ENCODE assay signal across 11 mouse cellular contexts in the genomic region with DNA sequence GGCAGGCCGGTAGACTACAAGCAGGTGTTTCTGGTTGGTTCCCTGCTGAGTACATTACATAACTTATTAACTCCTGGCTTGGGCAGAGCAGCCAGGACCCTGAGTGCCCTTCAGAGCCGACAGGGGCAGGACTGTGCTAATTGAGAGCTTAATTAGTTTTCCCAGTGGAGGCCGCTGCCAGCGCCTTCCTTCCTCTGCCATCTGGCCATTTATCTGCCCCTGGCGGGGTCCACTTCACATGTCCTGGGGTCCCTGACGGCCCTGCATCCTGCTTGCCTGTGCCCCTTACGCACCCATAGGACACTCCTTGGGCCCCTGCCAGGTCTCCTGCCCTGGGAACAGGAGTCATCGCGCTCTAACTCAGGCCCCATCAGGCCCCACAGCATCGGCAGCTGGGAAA.
DNase-seq lines count a peak whose midpoint lies in the region; ATAC-seq and TF ChIP-seq lines count a peak whose summit lies in the region.
"Had no signal": no experiment of that assay in that cellular context is flagged by ENCODE, and none has a peak within 500 bp of the region (broad histone marks: within the 10 kb centered on the region; RNA-seq: fewer than 3 reads in every experiment).

No protein-coding gene starts in this region.

- no peak for TF ChIP-seq CTCF in testis, adult 2 months (IDR thresholded peaks at IDR 0.05; ENCODE audit: control insufficient read depth, insufficient read depth, insufficient replicate concordance, low read depth, low read length)

- no peaks in the 10 kb centered on the region for H3K27me3 ChIP-seq in testis, adult 2 months (ENCODE audit: control insufficient read depth, insufficient read depth, low read length)
- H3K27me3 ChIP-seq: hindbrain, embryonic 15.5 days; liver, embryonic 12.5 days had no signal

- no peak overlapping the region for H3K4me3 ChIP-seq in testis, adult 2 months (ENCODE audit: control insufficient read depth, low read depth, low read length)
- H3K4me3 ChIP-seq: hindbrain, embryonic 15.5 days; liver, embryonic 12.5 days; myocyte had no signal

- DNase-seq in gastrocnemius, postnatal 10 days, result peak; percentile 23
- no peak for DNase-seq in gastrocnemius, adult 18-20 months (ENCODE audit: low spot score)
- no peak for DNase-seq in testis, postnatal 14 days (ENCODE audit: low spot score)
- peak; percentile 70 for DNase-seq in kidney, adult 18-20 months
- no peak for DNase-seq in embryo, embryonic 9.5 days (ENCODE audit: extremely low spot score)
- no peak for DNase-seq in right cerebral cortex, postnatal 14 days

- peaks cover 1% of the 10 kb centered on the region for H3K36me3 ChIP-seq in testis, adult 2 months (ENCODE audit: control insufficient read depth, insufficient read depth, low read length)
- H3K36me3 ChIP-seq: hindbrain, embryonic 15.5 days; liver, embryonic 12.5 days had no signal

- H3K4me1 ChIP-seq in testis, adult 2 months (ENCODE audit: control insufficient read depth, insufficient read depth, low read length), result peaks cover 3% of the 10 kb centered on the region; the same call in 1 of the 2 replicates
- H3K4me1 ChIP-seq: liver, embryonic 12.5 days had no signal

- TF ChIP-seq POLR2A in testis, adult 2 months (IDR thresholded peaks at IDR 0.05; ENCODE audit: control insufficient read depth, low read depth, low read length), result no peak

- ATAC-seq in erythroid progenitor cell, adult 5-6 weeks (replicated peaks; ENCODE audit: low FRiP score, poor library complexity, severe bottlenecking), result no peak
- ATAC-seq: liver, embryonic 12.5 days had no signal

- peak overlapping the region; percentile 22; the same call in 1 of the 2 replicates for H3K27ac ChIP-seq in testis, adult 2 months (ENCODE audit: control insufficient read depth, insufficient read depth, low read depth, low read length)
- H3K27ac ChIP-seq: hindbrain, embryonic 15.5 days; liver, embryonic 12.5 days had no signal

Comparison
In these comparisons a context has a peak if more than half of its experiments do, and no peak if none do; other contexts are left out.
1. DNase-seq: peak in gastrocnemius, postnatal 10 days (single experiment) and kidney, adult 18-20 months (single experiment); none in gastrocnemius, adult 18-20 months (single experiment), testis, postnatal 14 days (single experiment), embryo, embryonic 9.5 days (single experiment) and right cerebral cortex, postnatal 14 days (single experiment).